Mouse (Mus musculus) gastrocnemius, postnatal 25 days (tissue): Measurements from ENCODE around the gene Dlx3. TPM values are rescaled to one million over a fixed set of nuclear protein-coding genes. Genes with fewer than 3 reads are reported as not detected.
A peak's percentile ranks its signal among the peaks of the same experiment; 100 is the strongest.

ENCODE experiments used
- DNase-seq: peaks from one replicate; pipeline ENCODE4 v3.0.0; 2022
- total RNA-seq, 2 experiments: library from RNA; stranded (reverse); gene quantifications; 1 replicate in 1 of 2; 2 replicates in 1 of 2; pipeline ENCODE4 v1.2.3; 2021

The Dlx3 gene
- total RNA-seq, 2 experiments from 2014 or later = not detected

- DNase-seq = no peak
These were observed 5.5 kb downstream of the Dlx3 start for GRCm38 (mm10) chr11:95125366-95125948.

- DNase-seq = no peak
These were observed 6.6 kb downstream of the Dlx3 start for GRCm38 (mm10) chr11:95126272-95127245.

GRCm38 (mm10) chr11:95128359-95128758 lies 8.4 kb downstream of the Dlx3 start:
- DNase-seq = no peak

- no peak for DNase-seq
These were observed 10.8 kb downstream of the Dlx3 start for GRCm38 (mm10) chr11:95130668-95131252.

GRCm38 (mm10) chr11:95133321-95133720 lies 13.4 kb downstream of the Dlx3 start:
- no peak for DNase-seq

- no peak for DNase-seq
These were observed 17.4 kb downstream of the Dlx3 start for GRCm38 (mm10) chr11:95137281-95137680.

GRCm38 (mm10) chr11:95139871-95140270 lies 20.0 kb downstream of the Dlx3 start:
- DNase-seq = no peak

- no peak for DNase-seq
These were observed 22.3 kb downstream of the Dlx3 start for GRCm38 (mm10) chr11:95142258-95142657.

GRCm38 (mm10) chr11:95142980-95143575 lies 23.2 kb downstream of the Dlx3 start:
- DNase-seq = no peak

- no peak for DNase-seq
These were observed 23.7 kb downstream of the Dlx3 start for GRCm38 (mm10) chr11:95143663-95144062.

GRCm38 (mm10) chr11:95144091-95144945 lies 24.4 kb downstream of the Dlx3 start:
- no peak for DNase-seq

GRCm38 (mm10) chr11:95144946-95145483 lies 25.1 kb downstream of the Dlx3 start:
- DNase-seq = no peak

- DNase-seq = peak; percentile 35
These were observed 26.0 kb downstream of the Dlx3 start, which contains the start of gene Dlx4 for GRCm38 (mm10) chr11:95145851-95146403. TSS of gene Dlx4 (minus strand) at chr11:95146263.

GRCm38 (mm10) chr11:95148754-95149153 lies 28.8 kb downstream of the Dlx3 start:
- no peak for DNase-seq

- no peak for DNase-seq
These were observed 29.7 kb downstream of the Dlx3 start for GRCm38 (mm10) chr11:95149462-95150268.

- DNase-seq = no peak
These were observed 30.5 kb downstream of the Dlx3 start for GRCm38 (mm10) chr11:95150269-95151049.

GRCm38 (mm10) chr11:95153116-95153515 lies 33.2 kb downstream of the Dlx3 start:
- DNase-seq = no peak

GRCm38 (mm10) chr11:95153681-95154080 lies 33.8 kb downstream of the Dlx3 start:
- no peak for DNase-seq

- no peak for DNase-seq
These were observed 35.6 kb downstream of the Dlx3 start for GRCm38 (mm10) chr11:95155511-95155910.
